Mouse (Mus musculus): ENCODE measurements around the gene Derl3.

DNA sequence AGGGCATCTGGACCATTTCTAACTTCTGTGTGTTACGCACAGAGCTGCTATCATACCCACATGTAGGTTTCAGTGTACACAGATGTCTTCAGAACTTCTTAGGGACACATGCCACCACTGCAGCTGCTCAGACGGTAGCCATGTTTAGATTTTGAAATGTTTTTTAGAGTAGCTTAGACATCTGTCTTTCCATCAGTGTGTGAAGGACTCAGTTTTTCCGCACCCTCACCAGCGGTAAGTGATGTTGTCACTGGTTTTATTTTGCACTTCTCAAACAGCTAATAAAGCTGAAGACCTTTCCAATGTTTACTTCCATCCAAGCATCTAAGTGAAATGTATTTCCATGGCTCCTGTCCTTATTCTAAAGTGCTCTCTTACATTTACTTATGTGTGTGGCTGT is 13.7 kb downstream of the Derl3 start:
- TF ChIP-seq CTCF (IDR thresholded peaks at IDR 0.05; ENCODE audit: low read depth, low read length) (no peak), POLR2A (IDR thresholded peaks at IDR 0.05; ENCODE audit: borderline replicate concordance, low read depth, low read length) (no peak)
